Mouse (Mus musculus): Measurements from ENCODE around the gene 2610528J11Rik.

GRCm38 (mm10) chr4:118576097-118576496 lies 49.3 kb downstream of the 2610528J11Rik start:
- no peak for TF ChIP-seq GATA1 (IDR thresholded peaks at IDR 0.05; ENCODE audit: borderline replicate concordance, low read length)
- TF ChIP-seq CTCF (IDR thresholded peaks at IDR 0.05; ENCODE audit: low read depth, low read length) = peak; percentile 79
- TF ChIP-seq TAL1 (conservative IDR thresholded peaks at IDR 0.05; ENCODE audit: low read depth, low read length) = no peak
- no peak for TF ChIP-seq GATA2 (IDR thresholded peaks at IDR 0.05; ENCODE audit: borderline replicate concordance, low read depth, low read length)
- no peak for TF ChIP-seq POLR2AphosphoS5 (IDR thresholded peaks at IDR 0.05; ENCODE audit: insufficient replicate concordance, low read depth, low read length)

All from G1E (cell line).